Mouse (Mus musculus) neural tube, embryonic 10.5 days (tissue): Measurements from ENCODE around the gene Vps8.

Experiments
- DNase-seq: peaks from one replicate; pipeline ENCODE4 v3.0.0-alpha.2; 2017; ENCODE audit warnings: low spot score; ENCODE audit errors: extremely low spot score

Vps8 gene

GRCm38 (mm10) chr16:21547446-21547845 lies 124.5 kb downstream of the Vps8 start:
- no peak for DNase-seq

GRCm38 (mm10) chr16:21549751-21550150 lies 126.8 kb downstream of the Vps8 start:
- no peak for DNase-seq

GRCm38 (mm10) chr16:21550453-21550852 lies 127.5 kb downstream of the Vps8 start:
- DNase-seq = no peak

GRCm38 (mm10) chr16:21553506-21553905 lies 130.6 kb downstream of the Vps8 start:
- DNase-seq = no peak

GRCm38 (mm10) chr16:21562625-21563300 lies 139.8 kb downstream of the Vps8 start:
- DNase-seq = no peak

- no peak for DNase-seq
These were observed 140.4 kb downstream of the Vps8 start for GRCm38 (mm10) chr16:21563322-21563721.

GRCm38 (mm10) chr16:21567093-21567492 lies 144.2 kb downstream of the Vps8 start:
- DNase-seq = no peak

- no peak for DNase-seq
These were observed 147.0 kb downstream of the Vps8 start for GRCm38 (mm10) chr16:21569952-21570351.

GRCm38 (mm10) chr16:21570786-21571185 lies 147.9 kb downstream of the Vps8 start:
- DNase-seq = no peak

- peak; percentile 32 for DNase-seq
These were observed 153.1 kb downstream of the Vps8 start for GRCm38 (mm10) chr16:21576000-21576420.

- no peak for DNase-seq
These were observed 166.2 kb downstream of the Vps8 start for GRCm38 (mm10) chr16:21589110-21589509.

- no peak for DNase-seq
These were observed 167.9 kb downstream of the Vps8 start for GRCm38 (mm10) chr16:21590806-21591205.

- no peak for DNase-seq
These were observed 168.6 kb downstream of the Vps8 start for GRCm38 (mm10) chr16:21591511-21591910.

- DNase-seq = no peak
These were observed 172.6 kb downstream of the Vps8 start for GRCm38 (mm10) chr16:21595539-21595938.

- DNase-seq = no peak
These were observed 181.4 kb downstream of the Vps8 start for GRCm38 (mm10) chr16:21604354-21604753.

GRCm38 (mm10) chr16:21606249-21607020 lies 183.5 kb downstream of the Vps8 start:
- DNase-seq = no peak

GRCm38 (mm10) chr16:21607021-21607650 lies 184.2 kb downstream of the Vps8 start:
- DNase-seq = no peak

GRCm38 (mm10) chr16:21607651-21608040 lies 184.7 kb downstream of the Vps8 start:
- DNase-seq = no peak

GRCm38 (mm10) chr16:21608176-21608865 lies 185.4 kb downstream of the Vps8 start:
- no peak for DNase-seq

GRCm38 (mm10) chr16:21610473-21610872 lies 187.6 kb downstream of the Vps8 start:
- no peak for DNase-seq

GRCm38 (mm10) chr16:21615802-21616201 lies 192.9 kb downstream of the Vps8 start:
- no peak for DNase-seq

GRCm38 (mm10) chr16:21620630-21621029 lies 197.7 kb downstream of the Vps8 start:
- no peak for DNase-seq
